Mouse (Mus musculus) adrenal gland, adult 18-20 months (tissue): ENCODE data around the gene Pgm2. TPM values are rescaled to one million over a fixed set of nuclear protein-coding genes. Genes with fewer than 3 reads are reported as not detected.

Experiments
- DNase-seq, 2 experiments: peaks; one replicate each; pipeline ENCODE4 v3.0.0; 2021 to 2022; ENCODE audit warnings: low spot score in 2 of 2
- total RNA-seq, 2 experiments: library from RNA; stranded (reverse); gene quantifications; 1 replicate in 1 of 2; 2 replicates in 1 of 2; pipeline ENCODE4 v1.2.3; 2021

The Pgm2 gene
- total RNA-seq, 2 experiments from 2014 or later = 17.3 to 28.8 TPM

DNA sequence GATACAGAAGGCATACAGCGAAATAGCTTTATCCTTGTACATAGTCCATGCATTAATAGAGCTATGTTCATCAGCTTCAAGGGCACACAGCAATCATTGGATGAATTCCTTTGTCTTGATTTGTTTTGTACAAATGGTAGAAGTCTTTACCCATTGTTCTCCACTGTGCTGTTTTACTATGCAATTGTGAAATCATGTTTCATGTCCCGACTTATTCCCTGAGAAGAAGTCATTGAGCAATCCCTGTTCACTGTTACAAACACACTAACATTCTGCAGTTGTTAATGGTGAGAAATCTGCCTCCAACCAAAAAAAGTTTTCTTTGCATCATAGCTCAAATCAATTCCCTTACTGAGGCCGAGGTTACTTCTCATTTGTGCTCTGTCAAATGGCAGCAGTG is 47.5 kb downstream of the Pgm2 start:
- DNase-seq = no peak

DNA sequence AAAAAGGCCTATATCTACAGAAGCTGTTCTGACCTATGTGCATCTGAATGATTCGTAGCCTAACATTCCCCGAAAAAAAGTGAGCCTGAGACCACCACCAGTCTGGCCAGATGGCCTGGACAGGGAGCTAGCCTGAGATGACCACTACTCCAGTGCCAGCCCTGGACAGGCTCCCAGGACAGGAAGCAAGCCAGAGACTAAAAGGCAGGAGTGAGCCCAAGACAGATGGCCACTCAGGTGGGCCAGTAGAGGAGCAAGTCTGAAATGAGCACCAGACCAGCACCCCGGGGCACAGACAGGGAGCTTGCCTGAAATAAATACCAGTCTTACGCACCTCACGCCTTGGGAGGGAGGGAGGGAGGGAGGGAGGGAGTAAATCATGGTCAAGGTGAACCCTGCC is 51.6 kb downstream of the Pgm2 start:
- no peak for DNase-seq

DNA sequence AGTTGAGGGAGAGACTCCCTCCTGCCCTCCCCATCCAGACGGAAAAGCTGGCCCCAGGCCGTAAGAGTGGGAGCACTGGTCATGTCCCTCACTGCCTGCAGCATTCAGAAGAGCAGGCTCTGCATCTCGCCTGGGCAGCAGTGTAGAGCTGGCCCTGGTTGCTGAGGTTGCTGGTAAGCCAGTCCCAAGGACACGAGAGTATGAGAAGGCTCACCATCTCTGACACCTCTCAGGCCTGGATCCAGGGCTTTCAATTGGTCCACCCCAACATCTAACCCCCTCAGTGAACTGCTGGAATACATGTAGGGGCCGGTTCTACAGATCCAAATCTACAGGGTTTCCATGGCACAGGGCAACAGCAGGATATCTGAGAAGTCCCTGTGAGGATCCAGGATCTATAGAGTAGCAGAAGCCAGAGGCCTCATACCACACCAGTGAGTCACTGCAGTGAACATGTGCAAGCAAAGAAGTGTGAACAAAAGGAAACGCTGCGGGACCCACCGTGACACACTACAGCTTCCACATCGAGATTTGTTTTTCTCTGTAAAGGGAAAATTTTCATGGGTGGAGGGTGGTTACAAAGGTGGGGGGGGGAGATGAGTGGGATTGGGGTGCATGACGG is 53.7 kb downstream of the Pgm2 start:
- no peak for DNase-seq

DNA sequence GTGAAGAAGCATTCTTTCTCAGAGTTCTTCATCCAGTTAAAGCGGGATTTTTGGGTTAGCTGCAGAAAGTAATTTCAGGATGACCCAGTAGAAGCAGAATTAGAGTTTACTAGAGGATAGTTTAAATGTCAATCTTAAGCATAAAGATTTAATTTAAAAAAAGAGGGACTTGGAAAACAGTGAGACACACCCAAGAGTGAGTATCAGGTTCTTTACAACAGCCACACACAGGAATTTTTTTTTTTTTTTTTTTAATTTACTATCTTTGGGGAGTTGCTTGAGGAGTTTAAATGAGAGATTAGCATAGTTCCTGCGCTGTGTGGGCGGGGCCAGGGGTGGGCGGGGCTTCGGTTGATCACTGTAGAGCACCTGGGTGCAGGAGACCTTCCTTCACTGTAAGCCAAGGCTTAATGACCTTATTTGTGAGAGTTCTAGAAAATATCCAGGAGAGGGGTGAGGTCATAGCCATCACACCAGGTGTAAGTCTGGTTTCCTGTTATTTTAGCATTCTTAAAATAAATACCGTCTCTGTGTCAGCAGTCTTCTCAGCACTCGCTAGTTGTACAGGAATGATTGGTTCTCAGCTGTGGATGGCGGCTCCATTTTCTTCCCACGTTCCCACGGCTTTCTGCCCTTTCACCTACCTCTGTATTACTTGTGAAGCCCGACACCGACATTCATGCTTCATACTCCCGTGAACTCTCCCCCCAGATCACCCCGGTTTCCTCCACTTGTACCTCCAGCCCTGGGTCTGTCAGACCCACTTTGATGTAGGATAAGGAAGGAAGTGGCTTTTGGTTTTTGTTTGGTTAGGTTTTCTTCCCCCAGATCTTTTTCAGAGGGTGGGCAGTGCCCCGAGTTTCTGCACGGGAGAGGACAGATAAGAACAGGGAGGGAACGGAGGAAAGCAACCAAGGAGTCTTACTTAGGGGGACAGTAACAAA is 56.7 kb downstream of the Pgm2 start:
- DNase-seq = no peak

DNA sequence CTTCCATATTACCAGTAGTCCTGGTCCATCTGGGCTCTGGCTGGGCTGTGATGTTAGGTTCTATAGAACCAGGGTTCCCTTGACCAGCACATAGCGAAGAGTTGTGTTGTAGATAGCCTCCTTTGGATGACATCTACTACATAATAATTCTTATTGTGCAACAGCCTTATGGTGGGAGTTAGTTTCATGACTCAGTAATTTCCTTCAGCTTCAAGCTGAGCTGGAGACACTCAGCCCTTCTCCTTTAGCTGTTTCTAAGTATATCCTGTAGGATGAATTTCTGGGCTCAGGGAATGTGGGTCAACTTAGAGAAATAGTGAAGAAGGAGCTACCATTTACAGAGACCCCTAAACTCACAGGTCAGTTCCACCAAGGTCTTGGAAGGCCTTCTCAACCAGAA is 60.6 kb downstream of the Pgm2 start:
- no peak for DNase-seq

DNA sequence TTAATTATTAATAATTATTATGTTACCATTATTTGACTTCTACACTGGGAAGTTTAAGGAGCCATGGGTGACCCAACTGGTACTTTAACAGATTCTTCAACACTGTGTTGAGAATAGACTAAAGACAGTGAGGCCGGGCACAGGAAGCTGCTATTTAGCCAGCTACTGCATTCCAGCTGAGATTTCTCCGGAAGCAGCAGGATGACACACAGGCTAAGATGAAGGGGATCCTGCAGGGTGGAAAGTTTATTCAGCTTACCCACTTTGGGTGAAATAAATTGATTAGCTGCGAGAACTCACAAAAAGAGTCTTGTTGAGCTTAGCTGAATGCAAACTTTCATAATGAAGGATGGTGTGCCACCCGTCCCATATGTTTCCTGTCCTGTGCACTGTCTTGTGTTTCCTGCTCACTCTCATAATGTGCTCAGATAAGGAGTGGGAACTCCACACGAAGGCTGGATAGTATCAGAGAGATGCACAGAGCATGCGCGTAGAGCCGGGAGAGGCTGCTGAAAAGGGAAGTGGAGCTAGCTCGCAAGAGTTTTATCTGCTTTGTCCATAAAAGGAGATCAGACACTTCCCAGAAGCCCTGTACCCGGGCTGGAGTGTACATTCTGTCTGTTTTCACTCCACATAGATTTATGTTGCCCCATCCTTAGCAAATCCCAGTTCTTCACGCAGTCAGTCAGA is 63.3 kb downstream of the Pgm2 start, which contains the start of gene Tbc1d1:
Gene Tbc1d1, plus strand, starts transcription at position 445 of the 690 bp plus-strand sequence.
- peak; percentile 12 to 31 for DNase-seq

DNA sequence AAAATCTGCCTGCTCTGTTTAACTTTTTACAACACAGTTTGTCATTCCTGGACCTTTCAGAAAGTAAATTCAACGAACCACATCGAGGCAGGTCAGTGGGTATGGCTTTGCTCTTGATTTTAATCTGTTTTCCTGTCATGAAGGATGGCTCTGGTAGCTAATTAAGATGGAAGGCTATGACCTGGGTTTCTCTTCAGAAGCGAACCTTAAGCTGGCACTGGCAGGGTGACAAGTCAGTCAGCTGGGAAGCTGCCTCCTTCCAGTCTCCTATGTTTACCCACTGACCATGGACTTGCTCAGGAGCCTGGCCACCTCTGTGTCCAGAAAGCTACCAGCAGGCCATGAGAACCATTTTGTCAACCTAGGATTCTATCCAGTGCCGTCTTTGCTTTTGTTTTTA is 63.8 kb downstream of the Pgm2 start:
- no peak for DNase-seq

DNA sequence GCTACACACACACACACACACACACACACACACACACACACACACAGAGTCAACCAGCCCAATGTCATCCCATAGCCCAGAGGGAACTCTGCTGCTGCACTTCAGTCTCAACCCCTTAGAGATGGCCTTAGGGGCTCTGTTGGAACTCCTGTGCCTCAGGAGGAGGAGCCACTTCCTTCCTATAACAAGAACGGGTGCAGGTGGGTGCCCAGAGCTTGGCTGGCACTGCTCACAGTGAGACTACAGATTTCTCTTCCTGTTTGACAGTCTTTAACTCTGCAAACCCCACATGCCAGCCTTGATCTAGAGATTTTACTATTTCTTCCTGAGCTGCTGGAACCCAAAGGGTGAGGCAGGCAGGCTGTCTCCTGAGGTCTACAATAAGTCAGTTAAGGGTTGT is 65.2 kb downstream of the Pgm2 start:
- no peak for DNase-seq

DNA sequence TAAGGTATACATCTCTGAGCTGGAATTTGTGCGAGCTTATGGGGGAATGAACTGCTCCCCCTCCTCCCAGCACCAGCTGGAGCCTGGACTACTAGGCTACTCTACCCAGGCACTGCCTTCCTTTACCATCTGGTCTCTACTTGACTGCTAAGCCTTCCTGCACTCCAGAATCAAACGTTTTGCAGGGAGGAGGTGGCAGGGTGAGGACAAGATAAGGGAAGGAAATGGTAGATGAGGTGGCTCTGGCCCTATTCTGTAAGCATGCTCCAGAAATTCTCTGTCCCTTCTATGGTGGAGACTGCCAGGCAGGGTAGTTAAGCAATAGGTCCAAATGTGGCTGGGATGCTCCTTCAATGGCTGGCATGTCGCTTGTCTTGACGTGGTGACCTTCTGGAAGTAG is 65.8 kb downstream of the Pgm2 start:
- no peak for DNase-seq

DNA sequence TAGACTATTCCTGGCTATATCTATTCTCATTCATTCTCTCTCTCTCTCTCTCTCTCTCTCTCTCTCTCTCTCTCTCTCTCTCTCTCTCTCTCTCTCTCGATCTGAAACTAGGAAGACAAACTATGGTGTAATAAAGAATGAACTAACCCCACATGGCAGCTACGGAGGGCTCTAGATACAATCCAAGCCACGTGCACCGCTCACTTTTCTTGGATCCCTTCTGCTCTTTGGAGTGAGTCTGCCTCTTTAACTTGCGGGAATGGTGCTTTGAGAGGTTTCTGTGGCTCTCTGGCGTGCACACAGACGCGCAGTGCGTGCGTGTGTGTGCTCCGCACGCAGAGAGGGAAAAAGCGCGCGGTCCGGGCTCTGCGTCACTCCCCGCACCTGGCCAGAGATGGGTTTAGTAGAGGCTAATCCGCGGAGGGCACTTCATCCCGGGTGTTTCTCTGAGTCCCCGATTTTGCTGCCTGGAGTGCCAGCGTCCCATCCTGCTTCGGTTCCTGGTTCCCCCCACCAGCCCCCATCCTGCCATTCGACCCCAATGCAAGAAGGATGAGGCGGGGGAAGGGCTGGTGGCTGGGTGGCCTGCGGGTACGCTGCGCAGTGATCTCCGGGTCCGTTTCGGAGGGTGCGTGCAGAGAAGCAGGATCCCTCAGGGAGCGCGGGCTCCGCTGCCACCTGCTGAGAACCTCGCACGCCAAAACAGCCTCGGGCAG is 66.5 kb downstream of the Pgm2 start:
- peak; percentile 5 to 24 for DNase-seq

DNA sequence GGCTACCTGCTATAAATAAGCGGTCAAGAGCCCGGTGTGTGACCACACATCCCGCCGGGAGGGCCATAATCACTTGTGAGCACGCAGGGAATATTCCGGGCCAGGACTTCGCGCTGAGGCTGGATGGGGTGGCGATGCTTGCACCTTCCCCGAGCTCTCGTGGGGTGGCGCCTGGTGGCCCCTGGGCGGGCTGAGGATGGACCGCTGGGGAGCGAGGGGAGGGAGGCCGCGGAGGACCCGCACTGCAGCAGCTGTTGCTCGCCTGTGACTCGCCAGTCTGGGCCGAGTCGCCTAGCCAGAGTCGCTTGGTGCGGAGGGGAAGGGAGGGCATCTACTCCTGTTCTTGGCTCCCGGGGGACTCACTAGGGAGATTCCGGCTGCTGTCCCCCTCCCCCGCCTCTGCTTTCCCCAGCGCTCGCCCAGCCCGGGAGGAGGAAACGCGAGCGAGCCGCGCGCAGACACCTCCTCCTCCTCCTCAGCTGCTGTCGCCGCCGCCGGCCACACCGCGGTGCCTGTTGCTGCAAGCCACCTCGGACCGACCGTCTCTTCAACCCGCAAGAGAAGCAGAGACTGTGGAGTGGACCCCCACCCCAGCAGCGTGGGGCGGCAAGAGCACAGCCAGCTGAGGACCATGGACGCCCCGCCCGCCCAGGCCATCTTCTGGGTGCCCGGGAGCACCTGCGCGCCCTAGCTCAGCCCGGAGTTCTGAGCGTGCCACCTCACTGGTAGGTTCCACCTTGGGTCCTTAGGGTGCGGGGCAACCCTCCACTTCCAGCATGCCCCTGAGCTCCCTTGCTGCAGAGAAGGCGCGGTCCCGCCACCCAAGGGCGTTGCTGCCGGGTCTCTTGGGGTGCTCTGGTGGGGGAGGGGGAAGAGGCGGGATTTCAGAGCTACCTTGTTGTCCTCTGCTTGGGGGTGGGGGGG is 67.3 kb downstream of the Pgm2 start:
- peak; percentile 47 to 63 for DNase-seq

DNA sequence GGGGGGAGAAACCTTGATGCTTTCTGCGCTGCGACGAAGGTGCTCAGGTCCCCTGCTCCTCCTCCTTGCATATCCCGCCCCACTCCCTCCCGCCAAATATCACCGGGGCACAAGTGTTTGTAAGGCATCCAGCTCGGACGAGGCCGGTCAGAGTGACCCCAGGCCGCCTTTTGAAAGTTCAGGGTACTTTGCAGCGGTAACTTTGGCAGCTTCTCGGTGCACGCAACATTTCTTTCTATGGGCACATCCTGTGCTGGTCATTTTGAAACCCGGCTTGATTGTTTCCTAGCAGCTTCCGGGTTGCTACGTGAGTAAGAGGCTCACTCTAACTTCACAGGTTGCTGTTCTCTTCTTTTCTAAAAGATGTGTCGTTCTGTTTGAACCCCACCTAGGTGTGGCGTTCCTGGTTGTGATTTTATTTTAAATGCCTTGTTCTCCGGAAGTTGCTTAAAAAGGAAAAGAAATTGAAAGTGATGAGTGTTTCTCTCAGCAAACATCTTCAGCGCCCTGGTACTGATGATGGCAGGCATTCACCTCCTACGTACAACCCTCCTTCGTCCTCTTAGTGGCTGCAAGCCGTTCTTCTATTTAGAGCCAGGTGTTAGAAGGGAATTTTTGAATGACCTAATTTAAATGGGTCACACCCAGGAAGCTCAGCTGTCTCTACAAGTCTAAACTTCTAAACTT is 68.1 kb downstream of the Pgm2 start:
- DNase-seq = peak in 1 of 2 experiments; percentile 5

DNA sequence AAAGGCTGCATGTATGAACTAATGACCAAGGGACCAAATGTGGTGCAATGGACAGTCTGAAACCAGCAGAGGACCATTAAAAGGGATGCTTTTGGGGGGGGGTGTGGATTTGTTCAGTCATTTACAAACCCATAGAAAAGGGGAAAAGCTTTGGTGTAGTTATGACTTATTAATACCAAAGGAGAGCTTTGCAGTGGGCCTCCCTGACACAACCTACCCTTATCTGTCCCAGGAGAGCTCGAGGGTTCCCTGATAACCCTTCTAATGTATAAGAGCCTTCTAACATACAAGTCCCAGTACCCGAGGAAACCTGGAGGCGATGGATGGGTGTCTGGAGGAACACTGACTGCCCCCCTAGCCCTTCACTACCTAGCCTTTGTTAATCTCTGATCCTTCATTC is 69.2 kb downstream of the Pgm2 start:
- no peak for DNase-seq

DNA sequence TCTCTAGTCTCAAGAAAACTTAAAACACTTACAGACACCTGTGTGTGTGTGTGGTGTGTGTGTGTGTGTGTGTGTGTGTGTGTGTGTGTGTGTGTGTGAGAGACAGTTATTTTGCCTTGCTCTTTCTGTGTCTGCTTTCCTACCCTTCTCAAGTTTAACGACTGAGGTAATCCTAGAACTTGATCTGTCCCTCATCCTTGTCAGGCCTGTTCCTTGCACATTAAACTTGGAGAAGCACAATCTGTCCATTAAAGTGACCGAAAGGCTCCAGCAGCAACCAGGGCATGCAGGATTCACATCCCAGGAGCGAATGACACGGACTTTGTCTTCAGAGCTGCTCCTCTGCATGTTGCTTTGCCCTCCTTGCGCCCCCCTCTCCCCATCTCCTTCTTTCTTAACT is 69.8 kb downstream of the Pgm2 start:
- no peak for DNase-seq

DNA sequence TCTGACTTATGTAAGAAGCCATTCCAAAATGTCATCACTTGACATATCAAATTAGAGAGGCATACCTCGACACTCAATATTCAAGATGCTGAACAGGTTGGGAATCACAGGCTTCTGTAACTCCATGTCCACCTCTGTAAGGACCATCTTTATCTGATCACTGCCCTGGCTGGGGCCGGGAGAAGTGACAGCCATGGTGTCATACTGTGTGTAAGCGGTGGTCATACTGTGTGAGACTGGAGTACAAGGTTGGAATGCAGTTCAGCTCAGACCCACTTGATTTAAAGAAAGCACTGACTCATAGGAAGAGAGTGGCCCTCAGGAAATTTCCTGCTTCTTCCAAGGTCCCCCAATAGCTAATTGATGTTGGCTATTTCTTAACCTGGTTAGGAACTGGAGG is 71.7 kb downstream of the Pgm2 start:
- no peak for DNase-seq

DNA sequence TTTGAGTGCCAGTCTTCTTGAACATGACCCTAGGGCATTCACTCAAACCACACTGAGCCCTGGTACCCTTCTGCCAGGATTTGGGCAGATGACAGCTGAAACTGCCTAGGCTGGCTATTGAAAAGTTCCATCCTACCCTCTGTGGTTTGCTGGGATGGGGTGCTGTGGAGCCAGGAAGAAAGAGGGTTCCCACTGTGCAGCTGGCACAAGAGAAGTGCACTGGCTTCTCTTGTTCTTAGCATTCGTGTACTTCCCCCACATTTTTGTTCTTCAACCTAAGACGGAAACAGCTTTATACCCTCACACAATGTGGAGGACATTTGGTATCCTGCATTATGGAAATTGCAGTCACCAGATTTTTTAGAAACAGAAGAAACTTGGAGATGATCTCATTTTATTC is 73.1 kb downstream of the Pgm2 start:
- DNase-seq = no peak

DNA sequence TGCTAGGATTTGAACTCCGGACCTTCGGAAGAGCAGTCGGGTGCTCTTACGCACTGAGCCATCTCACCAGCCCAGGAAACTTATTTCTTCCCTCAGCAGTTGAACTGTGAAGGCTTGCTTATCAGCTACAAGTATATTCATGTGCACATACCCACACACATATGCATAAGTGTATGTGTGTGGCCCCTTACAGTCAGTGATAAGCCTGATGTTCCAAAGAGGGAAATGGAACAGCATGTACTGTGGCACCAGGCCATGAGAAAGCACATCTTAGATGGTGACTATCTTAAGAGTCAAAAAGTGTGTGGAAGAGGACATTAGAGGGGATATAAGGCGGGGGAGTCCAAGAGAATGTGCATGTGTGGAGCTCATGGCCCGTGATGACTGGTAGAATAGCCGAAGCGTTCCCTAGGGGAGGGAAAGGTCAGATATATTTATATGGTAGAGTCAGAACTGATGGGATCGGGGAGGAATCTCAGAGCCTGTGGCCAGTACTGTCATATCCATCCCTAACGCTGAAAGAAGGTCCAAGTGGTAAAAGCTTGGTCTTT is 76.3 kb downstream of the Pgm2 start:
- DNase-seq = no peak

DNA sequence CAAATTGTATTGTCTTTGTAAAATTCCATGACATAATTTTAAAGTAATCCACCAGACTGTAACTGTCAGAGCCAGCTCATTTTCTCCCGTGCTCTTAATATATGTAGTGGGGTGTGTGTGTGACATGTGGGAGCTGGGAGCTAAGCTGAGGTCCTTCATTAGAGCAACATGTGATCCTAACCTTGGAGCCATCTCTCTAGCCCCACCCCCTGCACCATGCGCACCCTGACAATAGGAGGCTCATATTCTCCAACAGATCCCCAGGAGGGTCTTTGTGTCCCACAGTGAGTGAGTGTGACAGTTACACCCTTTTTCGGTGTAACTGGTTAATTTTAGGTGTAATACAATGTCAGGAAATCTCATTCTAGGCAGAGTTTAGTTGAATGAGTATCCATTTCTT is 80.1 kb downstream of the Pgm2 start:
- no peak for DNase-seq

DNA sequence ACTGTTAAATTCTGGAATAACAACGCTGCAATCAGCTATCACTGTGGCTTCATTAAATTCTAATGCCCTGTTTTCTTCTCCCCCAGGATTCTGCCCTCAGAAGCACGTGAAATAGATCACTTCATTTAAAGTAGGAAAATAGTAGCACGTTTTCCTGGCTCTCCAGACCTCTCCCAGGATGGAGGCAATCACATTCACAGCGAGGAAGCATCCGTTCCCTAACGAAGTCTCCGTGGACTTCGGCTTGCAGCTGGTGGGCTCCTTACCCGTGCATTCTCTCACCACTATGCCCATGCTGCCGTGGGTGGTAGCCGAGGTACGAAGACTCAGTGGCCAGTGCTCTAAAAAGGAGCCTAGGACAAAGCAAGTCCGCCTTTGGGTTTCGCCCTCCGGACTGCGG is 80.6 kb downstream of the Pgm2 start:
- no peak for DNase-seq
